Mouse (Mus musculus) left cerebral cortex, postnatal 14 days (tissue): ENCODE data around the gene Rabep2. TPM values are rescaled to one million over a fixed set of nuclear protein-coding genes. Genes with fewer than 3 reads are reported as not detected.

Experiments used
- DNase-seq, 2 experiments: peaks; one replicate each; pipeline ENCODE4 v3.0.0; 2021 to 2022; ENCODE audit warnings: low spot score in 2 of 2, mixed read lengths in 1 of 2
- intact Hi-C: fragments of 180-260 bp; cut with DNase I; formaldehyde crosslinking; loops from one replicate; pipeline ENCODE4 v1.15.1; 2025
- total RNA-seq, 2 experiments: library from RNA; stranded (reverse); gene quantifications; 2 replicates each; pipeline ENCODE4 v1.2.3; 2021

Gene Rabep2
- total RNA-seq, 2 experiments from 2014 or later: 11.4 to 12.6 TPM

DNA sequence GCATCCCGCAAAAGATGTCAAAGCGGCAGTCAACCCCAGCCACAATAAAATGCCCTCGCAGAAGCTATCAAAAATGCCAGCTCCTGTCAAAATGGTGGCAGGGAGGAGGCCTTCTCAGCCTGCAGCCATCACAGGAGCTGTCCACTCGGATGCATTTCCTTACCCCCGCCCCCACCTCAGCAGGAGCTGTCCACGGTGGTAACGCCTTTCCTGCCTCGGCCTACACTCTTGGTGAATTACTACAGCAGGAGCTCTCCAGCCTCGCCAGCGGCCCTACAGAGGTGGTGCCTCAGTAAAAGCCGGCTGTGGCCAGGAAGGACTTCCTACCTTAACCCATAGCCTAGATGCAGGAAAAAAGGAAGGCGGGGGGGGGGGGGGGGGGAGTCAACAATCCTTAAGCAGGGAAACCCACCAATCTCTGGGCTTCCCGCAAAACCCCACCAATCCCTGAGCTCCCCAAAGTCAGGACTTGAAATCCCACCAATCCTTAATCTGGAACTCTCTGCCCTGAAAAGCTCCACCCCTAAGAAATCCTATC is 1.2 kb upstream of the Rabep2 start:
- DNase-seq: no peak
- intact Hi-C loops: no loop called here

DNA sequence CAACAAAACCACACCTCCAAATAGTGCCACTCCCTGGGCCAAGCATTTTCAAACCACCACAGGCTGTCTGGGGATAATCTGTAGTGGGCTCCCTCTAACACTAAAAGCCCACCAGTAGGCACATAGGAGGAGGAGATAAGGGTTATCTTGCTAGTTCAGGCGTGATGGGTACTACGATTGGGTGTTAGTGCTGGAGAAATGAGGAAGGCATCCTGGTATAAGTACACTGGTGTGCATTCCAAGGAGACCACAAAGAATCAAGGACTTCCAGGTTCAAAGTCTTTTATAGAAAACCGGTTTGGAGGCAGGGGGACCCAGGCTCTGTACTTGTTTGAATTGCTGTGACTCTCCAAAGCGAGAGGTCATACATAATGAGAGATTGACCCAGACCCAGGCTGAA is 405 bp upstream of the Rabep2 start:
- intact Hi-C loops: no loop called here
- no peak for DNase-seq

DNA sequence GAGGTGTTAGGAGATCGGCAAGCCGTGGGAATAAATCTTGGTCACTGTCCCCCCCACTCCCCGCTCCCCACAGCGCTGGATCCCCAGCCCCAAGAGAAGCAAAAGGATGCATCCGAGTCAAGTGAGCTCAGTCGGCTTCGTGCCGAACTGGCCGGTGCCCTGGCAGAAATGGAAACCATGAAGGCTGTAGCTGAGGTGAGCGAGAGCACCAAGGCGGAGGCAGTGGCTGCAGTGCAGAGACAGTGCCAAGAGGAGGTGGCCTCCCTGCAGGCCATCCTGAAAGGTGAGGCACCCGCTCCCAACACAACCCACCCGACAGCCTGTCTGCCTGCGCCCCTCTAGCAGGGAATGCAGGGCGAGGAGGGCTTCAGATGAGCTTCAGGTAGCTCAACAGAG is 942 bp downstream of the Rabep2 start:
- no peak for DNase-seq
- intact Hi-C loops: no loop called here

DNA sequence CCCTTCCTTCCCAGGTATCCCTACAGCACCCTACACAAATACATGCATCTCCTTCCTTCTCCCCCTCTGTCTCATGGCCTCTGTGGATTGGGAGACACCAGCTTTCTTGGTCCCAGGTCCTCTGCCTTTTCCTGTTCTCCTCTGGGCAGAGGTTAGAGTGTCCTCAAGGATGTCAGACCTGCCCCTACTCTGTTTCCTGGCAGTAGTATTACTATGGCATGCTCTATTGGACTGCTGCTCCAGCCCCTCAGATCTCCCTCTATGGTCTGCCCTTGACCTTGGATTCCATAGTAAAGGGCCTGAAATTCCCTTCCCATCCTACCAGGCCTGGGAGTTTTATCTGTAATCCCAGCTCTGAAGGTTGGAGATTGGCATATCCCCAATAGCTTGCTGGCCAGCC is 1.6 kb downstream of the Rabep2 start:
- intact Hi-C loops: no loop called here
- DNase-seq: no peak

DNA sequence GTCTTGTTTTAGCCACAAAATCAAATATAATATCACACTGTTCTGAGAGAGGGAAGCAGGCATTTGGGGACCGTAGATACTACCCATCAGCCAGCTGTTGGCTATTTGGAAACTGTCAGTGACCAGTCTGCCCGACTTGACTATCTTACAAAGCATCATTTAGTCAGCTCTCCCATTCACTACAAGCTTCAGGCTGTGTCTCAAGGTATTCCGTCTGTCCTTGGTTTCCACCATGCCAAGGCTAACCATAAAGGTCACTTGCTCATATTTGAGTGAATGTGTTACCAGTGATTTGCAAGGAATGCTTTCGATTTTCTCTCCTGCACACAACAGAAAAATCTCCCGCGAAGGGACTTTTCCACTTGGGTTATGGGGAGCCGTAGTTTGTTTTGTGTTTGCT is 6.2 kb downstream of the Rabep2 start:
- DNase-seq: no peak
- intact Hi-C loops: no loop called here

DNA sequence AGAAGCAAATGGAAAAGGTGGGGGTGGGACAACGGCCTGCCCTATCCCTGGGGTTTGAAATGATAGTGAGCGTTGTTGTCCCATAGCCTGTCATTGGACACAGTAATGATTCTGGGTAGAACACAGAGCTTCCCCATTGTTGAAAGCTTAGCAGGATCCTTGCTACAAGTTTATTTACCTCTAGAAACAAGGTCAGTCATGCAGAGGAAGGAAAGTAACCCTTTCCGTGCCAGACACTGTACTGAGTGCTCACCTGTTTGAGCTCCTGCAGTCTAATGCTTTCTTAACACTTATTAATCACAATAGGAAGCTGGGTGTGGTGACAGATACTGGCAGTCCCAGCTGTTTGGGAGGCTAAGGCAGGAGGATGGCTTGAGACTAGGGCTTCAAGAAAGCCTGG is 7.2 kb downstream of the Rabep2 start:
- intact Hi-C loops: no loop called here
- DNase-seq: no peak

DNA sequence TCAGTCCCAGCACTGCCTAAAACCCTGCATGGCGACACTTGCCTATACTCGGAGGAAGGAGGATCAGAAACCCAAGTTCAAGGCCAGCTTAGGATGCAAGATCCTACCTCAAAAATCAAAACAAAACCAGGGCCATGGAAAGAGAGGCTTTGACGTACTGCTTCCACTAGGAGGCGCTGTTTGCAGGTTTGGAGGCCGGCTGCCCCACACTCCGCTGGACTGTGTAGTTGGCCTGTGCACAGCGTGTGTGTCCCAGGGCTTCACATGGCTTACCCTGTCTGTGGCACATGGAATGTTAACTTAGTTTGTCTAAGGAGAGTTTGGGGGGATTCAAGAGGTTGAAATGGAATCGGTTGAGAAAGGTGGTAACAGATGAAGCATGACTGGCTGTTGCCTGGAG is 8.3 kb downstream of the Rabep2 start:
- DNase-seq: peak in 1 of 2 experiments; percentile 22
- intact Hi-C loops: no loop called here

DNA sequence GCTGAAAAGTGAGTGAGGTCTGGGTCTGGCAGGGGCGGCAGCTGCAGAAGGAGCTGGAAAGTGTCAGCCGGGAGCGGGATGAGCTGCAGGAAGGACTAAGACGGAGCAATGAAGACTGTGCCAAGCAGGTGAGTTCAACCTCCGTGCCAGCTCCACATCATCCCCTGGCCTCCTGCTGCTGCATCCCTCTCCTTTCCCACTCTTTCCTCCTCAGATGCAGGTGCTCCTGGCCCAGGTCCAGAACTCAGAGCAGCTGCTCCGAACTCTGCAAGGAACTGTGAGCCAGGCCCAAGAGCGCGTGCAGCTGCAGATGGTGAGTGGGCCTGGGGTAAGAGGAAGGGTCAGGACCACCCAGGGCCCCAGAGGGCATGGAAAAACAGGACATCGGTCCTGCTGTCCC is 11.6 kb downstream of the Rabep2 start:
- DNase-seq: no peak
- intact Hi-C loops: no loop called here

DNA sequence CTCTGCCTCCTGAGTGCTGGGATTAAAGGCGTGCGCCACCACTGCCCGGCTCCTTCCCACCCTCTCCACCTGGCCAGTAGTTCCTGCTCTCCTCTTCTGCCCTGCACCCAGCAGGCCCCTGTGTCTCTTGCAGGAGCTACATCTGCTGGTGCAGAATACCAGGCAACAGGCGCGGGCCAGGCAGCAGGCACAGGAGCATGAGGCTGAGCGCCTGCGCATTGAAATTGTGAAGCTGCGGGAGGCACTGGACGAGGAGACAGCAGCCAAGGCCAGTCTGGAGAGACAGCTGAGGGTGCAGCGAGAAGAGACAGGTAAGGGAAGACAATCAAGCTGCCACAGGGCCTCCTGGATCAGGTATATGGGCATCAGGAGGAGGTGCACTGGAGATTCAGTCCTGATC is 15.4 kb downstream of the Rabep2 start:
- no peak for DNase-seq
- intact Hi-C loops: no loop called here

DNA sequence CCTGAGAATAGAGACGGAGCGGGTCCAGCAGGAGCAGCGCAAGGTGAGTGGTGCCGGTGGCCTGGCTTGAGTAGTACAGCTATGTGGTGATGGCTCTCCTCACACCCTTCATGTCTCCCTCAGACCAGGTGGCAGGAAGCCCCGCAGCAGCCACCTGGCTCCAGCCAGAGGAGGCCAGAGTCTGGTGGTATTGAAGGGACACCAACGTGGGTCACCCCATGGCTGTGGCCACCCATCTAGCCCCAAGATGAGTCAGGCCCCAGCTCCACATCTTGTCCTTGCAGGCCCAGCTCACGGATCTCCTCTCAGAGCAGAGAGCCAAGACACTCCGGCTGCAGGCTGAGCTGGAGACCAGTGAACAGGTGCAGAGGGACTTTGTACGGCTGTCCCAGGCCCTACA is 16.0 kb downstream of the Rabep2 start:
- intact Hi-C loops: no loop called here
- no peak for DNase-seq

DNA sequence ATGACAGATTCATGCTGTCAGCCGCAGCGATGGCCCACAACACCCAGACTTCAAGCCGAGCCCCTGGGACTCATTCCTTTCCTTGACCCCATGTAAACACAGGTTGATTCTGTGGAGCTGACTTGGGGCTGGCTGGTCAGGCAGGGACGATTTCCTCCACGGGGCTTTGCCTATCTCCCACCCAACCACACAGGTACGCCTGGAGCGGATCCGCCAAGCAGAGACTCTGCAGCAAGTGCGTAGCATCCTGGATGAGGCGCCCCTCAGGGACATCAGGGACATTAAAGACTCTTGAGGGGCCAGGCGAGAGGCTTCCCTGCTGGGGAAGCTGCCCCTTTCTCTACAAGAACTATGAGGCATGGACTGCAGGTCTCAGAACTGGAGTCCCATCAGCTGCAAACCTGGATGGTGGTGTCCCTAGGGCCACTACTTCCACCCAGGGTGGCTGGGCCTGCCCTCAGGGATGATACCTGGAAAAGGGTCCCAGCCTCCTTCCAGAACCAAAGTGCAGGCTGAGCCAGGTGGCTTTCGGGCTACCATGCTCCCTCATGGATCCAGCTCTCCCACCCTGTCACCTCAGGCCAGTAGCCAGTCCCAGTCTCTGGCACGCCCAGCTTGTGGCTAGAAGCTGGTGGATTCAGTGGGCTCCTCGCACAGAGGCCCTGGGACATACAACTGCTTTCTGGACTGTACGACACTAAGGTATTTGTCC is 16.7 kb downstream of the Rabep2 start:
- no peak for DNase-seq
- intact Hi-C loops: no loop called here

DNA sequence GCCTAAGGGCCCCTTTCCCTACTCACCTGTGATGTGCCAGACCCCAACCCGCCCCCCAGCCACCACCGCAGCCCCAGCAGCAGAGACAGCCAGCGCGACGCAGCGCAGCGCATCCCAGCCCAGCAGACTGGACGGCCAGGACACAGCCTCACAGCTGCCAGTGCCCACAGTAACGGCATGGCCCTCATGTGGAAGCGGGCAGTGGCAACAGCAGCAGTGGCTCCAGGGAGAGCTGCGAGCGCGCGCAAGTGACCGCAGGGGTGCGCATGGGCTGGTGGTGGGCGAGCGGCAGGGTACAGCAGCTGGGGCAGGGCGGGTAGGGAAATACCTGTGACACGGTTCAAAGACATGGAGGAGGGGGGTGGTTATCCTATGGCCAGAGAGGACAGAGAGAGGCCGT is 17.7 kb downstream of the Rabep2 start:
- intact Hi-C loops: no loop called here

DNA sequence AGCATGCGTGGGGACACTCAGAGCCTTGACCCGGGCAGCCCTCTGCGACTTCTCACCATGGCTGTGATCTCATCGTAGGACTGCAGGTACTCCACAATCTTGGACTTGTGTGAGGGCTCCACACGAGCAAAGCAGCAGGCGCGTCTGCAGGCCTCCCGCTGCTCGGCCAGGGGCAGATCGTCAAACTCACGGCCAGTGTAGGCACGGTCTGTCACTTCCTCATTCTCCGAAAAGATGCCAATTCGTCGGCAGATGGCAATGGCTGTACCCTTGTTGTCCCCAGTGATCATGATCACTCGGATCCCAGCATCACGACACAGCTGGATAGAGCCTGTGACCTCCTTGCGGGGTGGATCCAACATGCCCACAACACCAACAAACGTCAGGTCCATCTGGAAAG is 19.9 kb downstream of the Rabep2 start:
- DNase-seq: no peak

More for the DNA sequence above, 17.7 kb downstream of the Rabep2 start:
- DNase-seq: no peak

DNA sequence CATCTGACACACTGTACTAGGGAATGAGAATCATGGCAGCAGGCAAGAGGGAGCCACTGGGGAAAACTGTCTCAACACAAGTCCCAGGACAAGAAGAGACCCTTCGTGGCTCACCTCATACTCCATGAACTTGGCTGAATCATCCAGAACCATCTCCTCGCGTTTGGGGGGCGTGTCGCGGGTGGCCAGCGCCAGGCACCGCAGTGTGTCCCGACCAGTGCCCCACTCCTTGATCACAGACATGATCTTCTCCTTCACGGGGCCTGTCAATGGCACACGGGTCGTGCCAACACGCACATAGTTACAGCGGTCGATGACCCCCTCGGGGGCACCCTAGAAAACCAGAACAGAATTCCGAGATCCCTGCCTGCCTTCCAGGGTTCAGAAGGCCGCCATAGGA is 21.4 kb downstream of the Rabep2 start:
- intact Hi-C loops: no loop called here
- DNase-seq: no peak

More for the DNA sequence above, 19.9 kb downstream of the Rabep2 start:
- intact Hi-C loops: no loop called here

DNA sequence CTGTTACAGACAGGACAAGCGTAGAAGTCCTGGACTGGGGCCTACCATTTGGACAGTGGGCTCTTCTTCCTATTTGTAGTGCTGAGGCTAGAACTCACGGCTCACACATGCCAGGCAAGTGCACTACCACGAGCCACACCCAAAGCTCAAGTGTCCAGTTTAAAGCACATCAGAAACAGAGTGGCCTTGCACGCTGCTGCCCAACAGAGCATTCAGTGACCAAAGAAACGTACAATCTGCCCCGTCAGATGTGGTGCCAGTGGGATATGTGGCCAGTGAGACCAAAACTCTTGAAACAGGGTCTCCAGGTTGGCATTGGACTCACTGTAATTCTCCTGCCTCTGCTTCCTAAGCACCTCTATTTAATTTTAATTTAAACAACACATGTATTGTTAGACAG is 22.1 kb downstream of the Rabep2 start:
- intact Hi-C loops: no loop called here
- no peak for DNase-seq

DNA sequence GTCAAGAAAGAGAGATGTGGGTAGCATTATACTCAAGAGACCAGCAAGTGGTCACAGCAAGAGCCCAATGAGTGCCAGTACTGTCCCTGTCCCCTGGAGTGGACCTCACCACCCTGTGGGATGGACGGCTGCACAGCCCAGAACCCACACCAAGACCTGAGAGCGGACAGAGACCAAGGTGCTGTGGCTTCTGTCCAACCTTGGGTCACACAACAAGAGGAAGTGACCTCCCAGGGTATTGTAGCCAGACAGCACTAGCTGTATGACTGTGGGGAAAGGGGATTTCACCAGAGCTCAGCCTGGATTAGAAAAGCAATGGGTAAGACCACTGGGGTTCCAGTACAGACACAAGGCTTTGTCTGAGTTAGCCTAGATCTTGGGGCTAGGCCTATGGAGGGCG is 23.7 kb downstream of the Rabep2 start:
- intact Hi-C loops: no loop called here
- DNase-seq: no peak

DNA sequence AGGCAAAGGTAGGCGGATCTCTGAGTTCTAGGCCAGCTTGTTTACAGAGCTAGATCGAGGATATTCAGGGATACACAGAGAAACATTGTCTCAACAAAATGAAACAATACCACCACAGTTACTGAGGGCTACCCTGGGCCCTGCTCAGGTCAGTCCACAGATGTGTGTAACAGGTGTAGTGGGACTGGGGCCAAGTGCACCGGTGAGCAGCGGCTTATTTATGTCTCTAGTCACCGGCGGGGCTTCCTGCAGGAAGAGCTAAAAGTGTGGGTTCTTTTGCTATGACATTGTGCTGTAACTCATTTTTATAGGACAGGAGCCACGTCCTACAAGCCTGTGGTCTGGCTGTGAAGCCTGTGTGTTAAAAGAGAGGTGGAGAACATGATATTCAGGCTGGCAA is 25.3 kb downstream of the Rabep2 start:
- no peak for DNase-seq
- intact Hi-C loops: no loop called here

DNA sequence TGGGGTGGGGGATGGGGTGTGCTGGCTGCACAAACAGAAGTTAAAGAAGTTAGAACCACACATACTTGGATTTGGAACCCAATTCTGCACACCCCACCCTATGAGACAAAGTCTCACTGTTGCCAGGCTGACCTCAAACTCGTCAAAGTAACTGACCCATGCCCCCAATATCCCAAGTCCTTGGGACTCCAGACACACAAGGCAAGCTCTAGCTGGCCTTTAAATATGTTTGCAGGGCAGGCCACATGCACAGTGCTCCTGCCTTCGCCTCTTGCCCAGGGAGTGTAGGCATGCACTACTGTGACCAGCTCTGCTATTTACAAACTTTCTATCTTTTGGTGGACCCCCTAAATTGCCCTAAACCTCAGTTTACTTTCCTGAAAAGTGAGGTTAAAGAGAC is 26.7 kb downstream of the Rabep2 start:
- intact Hi-C loops: loop anchor here (5.0 kb wide), 1 partner anchor 48 kb away; no protein-coding TSS in a partner anchor
- DNase-seq: no peak

DNA sequence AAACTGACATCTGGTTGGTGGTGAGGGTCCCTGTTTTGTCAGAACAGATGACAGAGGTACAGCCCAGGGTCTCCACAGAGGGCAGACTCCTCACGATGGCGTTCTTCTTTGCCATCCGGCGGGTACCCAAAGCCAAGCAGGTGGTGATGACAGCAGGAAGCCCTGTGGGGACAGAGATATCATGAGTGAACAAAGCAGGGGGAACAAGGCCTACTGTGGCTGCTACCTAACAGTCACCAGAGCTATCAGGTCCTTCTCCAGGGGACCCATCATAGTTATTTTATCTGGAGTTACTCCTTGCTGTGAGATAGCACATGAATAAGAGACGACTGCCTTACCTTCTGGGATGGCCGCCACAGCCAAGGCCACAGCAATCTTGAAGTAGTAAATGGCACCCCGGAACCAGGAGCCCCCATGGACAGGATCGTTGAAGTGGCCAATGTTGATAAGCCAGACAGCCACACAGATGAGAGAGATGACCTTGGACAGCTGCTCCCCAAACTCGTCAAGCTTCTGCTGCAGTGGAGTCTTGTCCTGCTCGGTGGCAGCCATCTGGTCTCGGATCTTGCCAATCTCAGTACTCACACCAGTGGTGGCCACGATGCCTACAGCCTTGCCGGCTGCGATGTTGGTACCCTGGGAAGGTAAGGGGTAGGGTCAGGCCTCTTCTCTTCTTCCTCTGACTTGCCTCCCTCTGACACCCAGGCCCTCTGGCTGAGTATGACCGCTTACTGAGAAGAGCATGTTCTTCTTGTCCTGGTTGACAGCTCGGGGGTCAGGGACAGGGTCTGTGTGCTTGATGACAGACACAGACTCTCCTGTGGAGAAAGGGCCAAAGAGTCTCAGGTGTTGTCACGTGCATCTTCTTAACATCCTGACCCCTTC is 28.1 kb downstream of the Rabep2 start:
- DNase-seq: no peak
- intact Hi-C loops: loop anchor here (5.0 kb wide), 1 partner anchor 49 kb away; no protein-coding TSS in a partner anchor

DNA sequence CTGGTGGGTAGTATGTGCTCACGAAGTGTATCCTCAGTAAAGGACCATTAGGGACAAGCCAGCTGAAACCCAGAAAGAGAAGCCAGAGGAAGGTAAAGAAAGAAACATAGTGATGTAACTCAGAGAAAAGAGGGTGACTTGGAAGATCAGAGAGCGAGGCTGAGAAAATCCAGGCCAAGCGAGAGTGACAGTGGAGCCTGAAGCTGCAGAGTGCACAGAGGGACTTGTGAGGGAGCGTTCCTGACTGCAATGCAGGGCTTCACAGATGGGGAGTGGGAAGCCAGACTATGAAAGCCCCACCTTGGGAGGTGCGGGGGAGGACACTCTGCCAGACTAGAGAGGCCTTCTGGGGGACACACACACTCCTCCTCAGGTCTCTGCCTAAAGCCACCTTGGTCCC is 29.7 kb downstream of the Rabep2 start:
- intact Hi-C loops: loop anchor here (5.0 kb wide), 1 partner anchor 51 kb away; no protein-coding TSS in a partner anchor
- no peak for DNase-seq
